Mouse (Mus musculus) thymus, adult 2 months (tissue): ENCODE data around the gene Trappc6a. TPM values are rescaled to one million over a fixed set of nuclear protein-coding genes. Genes with fewer than 3 reads are reported as not detected.

ENCODE experiments used
- DNase-seq: peaks from one replicate; pipeline ENCODE4 v3.0.0; 2021
- H3K27ac ChIP-seq: fragments of 200-500 bp; 2 replicates; pipeline ENCODE4 v1.5.1; 2012; ENCODE audit warnings: low read length, control low read depth; ENCODE audit not compliant: control insufficient read depth, insufficient read depth
- H3K27me3 ChIP-seq: fragments of 200-500 bp; 2 replicates; pipeline ENCODE4 v1.6.1; 2012; ENCODE audit warnings: mild to moderate bottlenecking, low read length, moderate library complexity, mixed read lengths; ENCODE audit not compliant: control insufficient read depth, insufficient read depth
- H3K36me3 ChIP-seq: fragments of 200-500 bp; 2 replicates; pipeline ENCODE4 v1.6.1; 2012; ENCODE audit warnings: mild to moderate bottlenecking, low read length, moderate library complexity; ENCODE audit not compliant: control insufficient read depth, insufficient read depth
- H3K4me1 ChIP-seq: fragments of 200-500 bp; replicated peaks from 2 replicates; pipeline ENCODE4 v1.6.1; 2012; ENCODE audit warnings: low read length; ENCODE audit not compliant: control insufficient read depth, insufficient read depth
- H3K4me3 ChIP-seq: fragments of 200-500 bp; 2 replicates; pipeline ENCODE4 v1.5.1; 2012; ENCODE audit warnings: mild to moderate bottlenecking, low read length, control low read depth, moderate library complexity; ENCODE audit not compliant: control insufficient read depth, insufficient read depth
- CTCF ChIP-seq: fragments of 200-500 bp; IDR thresholded peaks from 2 replicates; pipeline ENCODE4 v1.5.1; 2012; ENCODE audit warnings: mild to moderate bottlenecking, control low read depth, low read length, moderate library complexity, borderline replicate concordance; ENCODE audit not compliant: control insufficient read depth, poor library complexity, insufficient read depth; ENCODE audit errors: extremely low read depth
- POLR2A ChIP-seq: fragments of 200-500 bp; IDR thresholded peaks from 2 replicates; pipeline ENCODE4 v1.6.1; 2012; ENCODE audit warnings: mild to moderate bottlenecking, low read length, control low read depth, moderate library complexity; ENCODE audit not compliant: control insufficient read depth, poor library complexity, insufficient read depth; ENCODE audit errors: extremely low read depth
- WGBS: fragments of 180-500 bp; shearing (Covaris S2); methylation state at CpG from one replicate; pipeline ENCODE4 v1.1.7; 2018; 5-methylcytosine and 5-hydroxymethylcytosine counted together
- polyA plus RNA-seq: library from polyadenylated mRNA; depleted of rRNA; stranded (reverse); fragments of >200 nt; gene quantifications from 2 replicates; pipeline ENCODE4 v1.2.3, GENCODE M21; 2012; rRNA removed

Trappc6a gene
- 86.7 and 90.2 TPM in 2 replicates for polyA plus RNA-seq

- WGBS = under 1% methylated on average over 56 of the region's 56 CpGs
- H3K4me1 ChIP-seq = peaks cover 20% of the 10 kb centered on the region
- peak; percentile 93 for DNase-seq
- peak within 1 kb of the TSS; percentile 95 for H3K4me3 ChIP-seq
- H3K27me3 ChIP-seq = no peaks in the 10 kb centered on the region
- H3K27ac ChIP-seq = peak within 1 kb of the TSS; percentile 39; the same call in 1 of the 2 replicates
- no peaks in the 10 kb centered on the region for H3K36me3 ChIP-seq
- TF ChIP-seq CTCF (0 out of 2 replicates have a peak, but pooled peaks have one; percentile 8), POLR2A (peak; percentile 31; the same call in 1 of the 2 replicates)
Observed at GRCm38 (mm10) chr7:19508150-19508923, at the start of gene Trappc6a, which contains the start of gene Bloc1s3. Gene Trappc6a, plus strand, starts transcription at chr7:19508395. Gene Bloc1s3, minus strand, starts transcription at chr7:19508367.

GRCm38 (mm10) chr7:19458591-19459111 lies 49.5 kb upstream of the Trappc6a start, which contains the start of gene Mark4:
Gene Mark4, minus strand, starts transcription at chr7:19458821.
- H3K27me3 ChIP-seq = no peaks in the 10 kb centered on the region
- peaks cover 19% of the 10 kb centered on the region for H3K4me1 ChIP-seq
- H3K4me3 ChIP-seq = peak within 1 kb of the TSS; percentile 91
- TF ChIP-seq CTCF (no peak), POLR2A (peak; percentile 49; the same call in 1 of the 2 replicates)
- H3K27ac ChIP-seq = 0 out of 2 replicates have a peak within 1 kb of the TSS, but pooled peaks have one; percentile 24
- no peaks in the 10 kb centered on the region for H3K36me3 ChIP-seq
- peak; percentile 72 for DNase-seq
- under 1% methylated on average over 36 of the region's 42 CpGs for WGBS

GRCm38 (mm10) chr7:19459144-19459870 lies 48.9 kb upstream of the Trappc6a start:
- TF ChIP-seq POLR2A (no peak), CTCF (no peak)
- peaks cover 19% of the 10 kb centered on the region for H3K4me1 ChIP-seq
- H3K27ac ChIP-seq = 0 out of 2 replicates have a peak overlapping the region, but pooled peaks have one; percentile 24
- no peaks in the 10 kb centered on the region for H3K36me3 ChIP-seq
- 48% methylated on average over 6 of the region's 6 CpGs for WGBS
- peak; percentile 13 for DNase-seq
- peak overlapping the region; percentile 68 for H3K4me3 ChIP-seq
- H3K27me3 ChIP-seq = no peaks in the 10 kb centered on the region

- no peak overlapping the region for H3K4me3 ChIP-seq
- WGBS = 100% methylated on average over 1 of the region's 1 CpGs
- peaks cover 19% of the 10 kb centered on the region for H3K4me1 ChIP-seq
- DNase-seq = no peak
- no peak overlapping the region for H3K27ac ChIP-seq
- H3K27me3 ChIP-seq = no peaks in the 10 kb centered on the region
- H3K36me3 ChIP-seq = no peaks in the 10 kb centered on the region
- no peak for TF ChIP-seq CTCF
- TF ChIP-seq POLR2A = no peak
Observed at GRCm38 (mm10) chr7:19460500-19460899, 47.7 kb upstream of the Trappc6a start.

GRCm38 (mm10) chr7:19461488-19461887 lies 46.7 kb upstream of the Trappc6a start:
- no peaks in the 10 kb centered on the region for H3K36me3 ChIP-seq
- 17% methylated on average over 6 of the region's 6 CpGs for WGBS
- H3K4me3 ChIP-seq = no peak overlapping the region
- H3K27ac ChIP-seq = no peak overlapping the region
- H3K4me1 ChIP-seq = peaks cover 19% of the 10 kb centered on the region
- H3K27me3 ChIP-seq = no peaks in the 10 kb centered on the region
- no peak for TF ChIP-seq CTCF
- no peak for TF ChIP-seq POLR2A
- peak; percentile 70 for DNase-seq

GRCm38 (mm10) chr7:19462443-19462842 lies 45.8 kb upstream of the Trappc6a start:
- DNase-seq = no peak
- 87% methylated on average over 4 of the region's 4 CpGs for WGBS
- TF ChIP-seq CTCF = no peak
- no peak for TF ChIP-seq POLR2A
- no peaks in the 10 kb centered on the region for H3K36me3 ChIP-seq
- no peak overlapping the region for H3K4me3 ChIP-seq
- H3K27ac ChIP-seq = no peak overlapping the region
- peaks cover 11% of the 10 kb centered on the region for H3K4me1 ChIP-seq
- no peaks in the 10 kb centered on the region for H3K27me3 ChIP-seq
